Mouse (Mus musculus): Measurements from ENCODE around the gene Plekha6.

DNA sequence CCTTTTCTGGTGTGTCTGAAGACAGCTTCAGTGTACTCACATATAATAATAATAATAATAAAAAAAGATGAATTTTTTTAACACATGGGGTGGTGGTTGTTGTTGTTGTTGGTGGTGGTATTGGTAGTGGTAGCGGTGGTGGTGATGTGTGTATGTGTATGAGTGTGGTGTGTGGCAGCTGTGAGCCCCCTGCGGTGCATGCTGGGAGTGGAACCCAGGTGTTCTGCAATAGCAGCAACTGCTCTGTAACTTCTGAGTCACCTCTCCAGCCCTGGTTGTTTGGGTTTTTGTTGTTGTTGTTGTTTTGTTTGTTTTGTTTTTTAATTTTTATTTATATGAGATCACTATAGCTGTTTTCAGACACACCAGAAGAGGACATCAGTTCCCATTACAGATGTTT is 13.5 kb upstream of the Plekha6 start:
- no peak for TF ChIP-seq CTCF (IDR thresholded peaks at IDR 0.05; ENCODE audit: low read depth, low read length)
- TF ChIP-seq TAL1 (conservative IDR thresholded peaks at IDR 0.05; ENCODE audit: low read depth, low read length) = no peak
- no peak for TF ChIP-seq GATA1 (IDR thresholded peaks at IDR 0.05; ENCODE audit: borderline replicate concordance, low read length)

Data from G1E (cell line).